Mouse (Mus musculus) liver (tissue): ENCODE results near the gene Rasl11b.

Experiments
- DNase-seq: peaks from one replicate; pipeline ENCODE4 v3.0.0-alpha.2; 2020; ENCODE audit warnings: mixed read lengths

Rasl11b gene

DNA sequence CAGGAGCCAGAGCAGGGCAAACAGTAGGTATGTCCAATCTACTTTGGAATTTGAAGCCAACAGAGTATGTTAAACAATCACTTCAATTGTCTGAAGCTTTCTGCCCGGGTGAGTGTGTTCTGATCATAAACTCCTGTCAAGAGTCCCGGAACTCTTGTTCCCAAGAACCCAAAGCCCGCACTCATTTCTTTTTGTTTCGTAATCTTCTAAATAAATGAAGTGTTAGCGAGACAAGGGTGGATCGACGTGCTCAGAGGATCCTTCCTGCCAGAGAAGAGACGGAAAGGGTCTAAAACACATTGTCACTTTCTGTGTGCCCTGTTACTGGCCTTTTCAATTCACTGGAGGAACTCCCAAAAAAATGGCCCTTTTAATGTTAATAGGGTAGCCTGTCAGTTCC is 6.2 kb upstream of the Rasl11b start:
- DNase-seq, result no peak

DNA sequence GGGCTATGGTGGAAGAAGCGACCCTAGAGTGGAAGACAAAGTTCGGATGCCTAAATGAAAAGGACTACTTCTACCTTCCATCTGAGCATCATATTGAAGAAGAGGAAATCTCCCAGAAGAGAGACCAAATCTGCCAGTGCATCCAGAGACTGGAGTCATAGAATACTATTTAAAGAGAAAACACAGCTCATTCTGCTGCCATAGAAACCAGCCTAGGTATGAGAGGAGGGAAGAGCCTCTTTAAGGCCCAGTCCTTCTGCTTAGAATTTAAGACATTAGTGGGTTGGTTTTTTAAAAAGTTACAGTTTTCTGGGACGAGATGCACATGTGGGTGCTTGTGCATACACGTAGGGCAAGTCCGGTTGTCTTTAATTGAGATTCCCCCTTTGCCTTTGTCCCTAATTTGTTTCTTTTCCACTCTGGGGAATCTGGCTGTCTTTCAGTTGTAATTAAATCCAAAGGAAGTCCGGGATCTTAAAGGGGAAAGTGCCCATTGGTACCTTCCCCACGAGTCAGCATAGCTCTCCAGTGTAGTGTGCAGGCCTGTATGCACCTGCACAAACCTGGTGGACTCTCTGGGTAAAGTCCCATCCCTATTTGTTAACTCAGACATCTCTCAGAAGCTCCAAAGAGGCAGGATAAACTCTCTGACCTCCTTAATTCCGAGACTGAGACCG is 5.5 kb upstream of the Rasl11b start:
- no peak for DNase-seq

GRCm38 (mm10) chr5:74190161-74190491 is 5.0 kb upstream of the Rasl11b start:
- no peak for DNase-seq

GRCm38 (mm10) chr5:74190911-74191310 is 4.2 kb upstream of the Rasl11b start:
- no peak for DNase-seq

DNA sequence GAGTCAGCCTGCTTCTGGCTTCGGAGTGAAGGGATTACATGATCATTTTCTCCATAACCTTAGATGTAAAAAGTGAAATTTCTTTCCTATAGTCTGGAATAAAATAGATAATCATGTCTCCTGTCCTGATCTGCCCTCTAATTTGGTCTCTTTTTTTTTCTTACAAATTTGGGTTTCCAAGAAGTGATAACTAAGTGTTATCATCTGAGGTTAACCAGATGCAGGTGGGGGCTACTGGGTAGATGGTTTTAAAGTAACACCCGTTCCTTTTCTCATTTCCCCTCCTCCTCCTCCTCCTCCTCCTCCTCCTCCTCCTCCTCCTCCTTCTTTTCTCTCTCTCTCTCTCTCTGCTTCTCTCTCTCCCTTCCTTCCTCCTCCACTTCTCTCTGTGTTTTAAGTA is 2.1 kb upstream of the Rasl11b start:
- DNase-seq, result no peak

DNA sequence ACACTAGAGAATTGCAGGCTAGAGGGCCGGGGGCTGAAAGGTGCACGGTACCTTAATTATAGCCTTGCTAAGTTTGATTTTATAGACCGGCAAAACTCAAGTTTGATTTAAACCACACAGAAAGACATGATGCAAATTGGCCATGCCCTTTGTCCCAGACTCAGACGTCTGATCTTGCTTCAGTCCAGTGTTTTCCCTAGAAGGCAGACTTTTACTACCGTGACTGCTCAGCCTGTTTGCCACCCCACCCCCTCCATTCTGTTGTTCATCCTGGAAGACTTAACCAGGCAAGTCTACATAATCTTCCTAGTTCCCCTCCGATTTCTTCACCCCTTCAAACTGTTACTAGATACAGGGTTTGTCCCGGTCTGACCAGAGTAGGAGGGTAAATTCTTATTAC is 1.5 kb upstream of the Rasl11b start:
- DNase-seq, result no peak

DNA sequence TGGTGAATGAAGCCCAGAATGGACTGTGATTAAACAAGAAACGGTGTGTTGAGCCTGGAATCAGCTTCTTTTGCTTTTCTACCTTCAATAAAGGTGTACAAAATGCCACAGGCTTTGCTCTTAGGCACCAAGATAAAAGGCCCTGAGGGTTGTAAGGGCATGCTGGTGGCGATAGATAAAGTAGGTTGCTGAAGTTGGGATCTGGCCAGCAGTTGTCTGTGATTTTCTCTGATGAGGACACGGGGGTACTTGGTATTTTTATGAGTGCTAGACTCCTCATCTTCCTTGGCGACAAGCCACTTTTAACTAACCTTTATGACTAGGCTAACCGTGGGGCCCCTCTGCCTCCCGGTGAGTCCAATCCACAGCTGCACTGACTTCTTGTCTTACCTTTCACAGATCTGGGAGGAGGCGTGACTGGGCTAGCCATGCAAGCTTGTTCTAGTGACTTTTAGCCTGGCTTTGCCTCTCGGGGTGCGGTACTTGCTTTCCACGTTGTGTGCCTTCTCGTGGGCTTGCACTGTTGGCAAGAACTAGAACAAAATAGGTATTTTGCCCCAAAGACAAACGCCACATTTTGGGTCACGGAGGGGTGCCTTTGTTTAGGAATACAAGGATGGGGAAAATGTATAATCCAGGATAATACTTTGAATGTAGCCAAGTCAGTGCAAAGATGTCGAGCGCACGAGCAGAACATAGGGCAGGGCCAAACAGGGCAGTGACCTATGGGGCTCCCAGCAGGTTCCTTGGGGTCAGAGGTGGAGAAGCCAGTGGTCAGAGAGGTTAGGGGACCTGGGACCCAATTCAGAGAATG is 852 bp upstream of the Rasl11b start:
- DNase-seq, result no peak

GRCm38 (mm10) chr5:74195614-74196306 is 674 bp downstream of the Rasl11b start:
- no peak for DNase-seq

GRCm38 (mm10) chr5:74196307-74196618 is 1.2 kb downstream of the Rasl11b start:
- peak; percentile 35 for DNase-seq

DNA sequence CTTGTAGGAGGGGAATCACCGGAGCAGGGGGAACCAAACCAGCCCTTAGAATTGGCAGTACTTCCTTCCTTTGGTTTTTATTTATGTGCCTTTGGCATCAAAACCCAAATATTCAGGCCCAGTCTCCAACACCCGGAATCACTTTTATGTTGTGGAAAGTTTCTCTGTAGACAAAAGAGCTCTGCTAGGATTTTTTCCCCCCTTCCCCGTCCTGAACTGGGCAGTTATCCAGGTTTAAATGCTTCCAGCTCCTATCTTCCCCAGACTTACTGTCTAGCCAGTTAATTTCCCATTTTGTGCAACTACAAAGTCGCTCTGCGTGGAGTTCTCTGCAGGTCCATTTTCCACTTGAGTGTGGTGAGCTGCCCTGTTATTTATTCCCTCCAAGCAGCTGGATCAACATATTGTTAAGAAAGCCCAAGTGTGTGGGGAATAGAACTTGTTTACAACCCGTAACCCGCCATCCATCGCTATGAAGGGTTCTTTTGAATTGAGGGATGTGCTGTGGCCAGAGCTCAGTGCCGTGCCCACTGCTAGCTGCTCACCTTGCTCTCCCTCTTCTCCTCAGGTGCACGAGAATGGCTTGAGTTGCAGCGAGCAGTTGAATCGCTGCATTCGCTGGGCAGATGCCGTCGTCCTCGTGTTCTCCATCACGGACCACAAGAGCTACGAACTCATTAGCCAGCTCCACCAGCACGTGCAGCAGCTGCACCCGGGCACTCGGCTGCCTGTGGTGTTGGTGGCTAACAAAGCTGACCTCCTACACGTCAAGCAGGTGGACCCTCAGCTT is 2.6 kb downstream of the Rasl11b start:
- DNase-seq, result no peak

DNA sequence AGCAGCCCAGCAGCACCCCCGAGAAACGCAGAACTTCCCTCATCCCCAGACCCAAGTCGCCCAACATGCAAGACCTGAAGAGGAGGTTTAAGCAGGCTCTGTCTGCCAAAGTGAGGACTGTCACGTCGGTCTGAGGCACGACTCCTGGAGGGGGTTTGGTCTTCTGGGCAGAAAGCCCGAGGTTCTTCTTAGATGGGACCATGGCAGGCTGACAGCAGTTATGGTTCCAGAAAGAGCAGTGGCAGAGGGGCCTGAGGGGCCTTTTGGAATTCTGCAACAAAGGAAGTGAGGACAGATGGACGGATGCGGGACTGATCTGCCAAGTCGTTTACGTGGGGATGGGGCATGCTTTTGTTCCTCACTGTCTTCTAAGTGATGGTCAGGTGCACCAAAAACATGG is 3.4 kb downstream of the Rasl11b start:
- DNase-seq, result no peak

GRCm38 (mm10) chr5:74199793-74200192 is 4.7 kb downstream of the Rasl11b start:
- no peak for DNase-seq

DNA sequence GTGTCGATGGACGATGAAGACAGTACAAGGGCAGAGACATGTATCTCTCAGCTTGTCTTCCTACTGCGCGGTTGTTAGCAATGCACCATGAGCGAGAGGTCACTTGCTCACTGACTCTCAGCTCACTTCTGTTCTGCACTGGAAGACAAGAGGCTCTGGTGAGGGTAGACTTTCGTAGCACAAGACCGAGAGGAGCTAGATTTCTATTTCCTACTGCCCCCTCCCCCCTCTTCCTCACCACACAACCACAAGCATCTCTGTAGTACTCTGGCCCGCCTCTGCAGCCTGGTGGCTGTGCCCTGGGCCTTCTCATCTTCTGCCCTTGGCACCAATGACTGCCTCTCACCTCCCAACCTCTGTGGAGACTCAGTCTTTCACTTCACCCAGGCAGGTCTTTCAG is 5.4 kb downstream of the Rasl11b start:
- no peak for DNase-seq

DNA sequence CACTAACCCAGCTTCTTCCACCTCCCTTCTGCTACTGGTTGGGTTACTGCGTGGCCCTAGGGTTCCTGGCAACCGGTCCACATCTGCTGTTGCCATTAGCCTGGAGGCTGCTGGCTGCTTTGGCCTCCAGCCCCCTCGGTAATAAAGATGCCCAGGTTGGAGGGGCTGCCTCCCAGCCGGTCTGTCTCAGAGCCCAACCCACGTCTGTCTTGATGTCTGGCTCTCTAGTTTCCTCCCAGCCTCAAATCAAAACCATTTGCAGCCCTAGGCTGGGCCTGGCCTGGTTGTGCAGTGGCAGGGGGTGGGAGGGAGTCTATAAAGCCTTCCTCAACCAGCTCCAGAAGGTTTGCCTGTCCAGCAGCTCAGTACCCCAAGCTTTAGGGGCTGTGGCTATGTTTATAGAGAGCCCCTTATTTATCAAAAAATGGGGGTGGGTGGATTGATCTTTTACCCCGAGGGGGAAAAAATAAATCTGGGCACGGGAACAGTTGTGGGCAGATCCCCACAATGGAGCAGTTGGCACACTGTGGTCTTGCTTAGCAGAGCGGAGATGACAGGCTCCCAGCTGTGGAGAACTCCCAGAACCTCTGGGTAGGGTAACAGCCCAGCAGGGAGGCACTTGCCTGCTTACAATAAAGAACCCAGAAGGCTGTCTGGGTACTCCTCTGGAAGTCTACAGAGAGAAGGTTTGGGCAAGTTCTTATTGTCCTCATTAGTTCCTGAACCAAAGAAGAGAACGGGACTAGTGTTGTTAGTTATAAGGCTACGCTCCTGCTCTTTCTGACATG is 6.7 kb downstream of the Rasl11b start:
- DNase-seq, result no peak

GRCm38 (mm10) chr5:74202515-74202914 is 7.4 kb downstream of the Rasl11b start:
- no peak for DNase-seq

GRCm38 (mm10) chr5:74204465-74204864 is 9.4 kb downstream of the Rasl11b start:
- no peak for DNase-seq

GRCm38 (mm10) chr5:74205509-74205908 is 10.4 kb downstream of the Rasl11b start:
- no peak for DNase-seq

GRCm38 (mm10) chr5:74206038-74206437 is 11.0 kb downstream of the Rasl11b start:
- DNase-seq, result no peak

- no peak for DNase-seq
These were observed 11.6 kb downstream of the Rasl11b start for GRCm38 (mm10) chr5:74206649-74207048.

- no peak for DNase-seq
These were observed 12.1 kb downstream of the Rasl11b start for GRCm38 (mm10) chr5:74207209-74207608.

DNA sequence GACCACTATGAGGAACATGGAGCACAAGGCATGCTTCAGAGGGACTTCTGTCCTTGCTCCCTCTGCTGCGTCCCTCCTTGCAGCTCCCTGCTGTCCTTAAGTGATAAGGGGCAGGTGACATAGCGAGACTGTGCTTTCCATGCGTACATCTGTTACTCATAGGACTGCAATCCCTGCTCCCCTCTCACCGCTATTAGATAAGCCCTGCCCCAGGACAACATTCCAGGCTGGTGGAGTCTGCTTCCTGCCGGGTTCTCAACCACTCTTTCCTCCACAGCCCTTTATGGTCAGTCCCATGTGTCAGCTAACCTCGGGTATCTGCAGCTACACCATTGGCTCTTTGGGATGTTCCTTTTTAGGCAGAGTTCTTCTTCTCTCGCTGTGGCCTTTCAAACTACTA is 13.4 kb downstream of the Rasl11b start:
- DNase-seq, result no peak

- no peak for DNase-seq
These were observed 14.6 kb downstream of the Rasl11b start for GRCm38 (mm10) chr5:74209640-74210039.

- DNase-seq, result no peak
These were observed 16.3 kb downstream of the Rasl11b start for GRCm38 (mm10) chr5:74211346-74211745.
